Comparison of ENCODE assay signal across 23 mouse cellular contexts in genomic region chr15:16923246-16923645, GRCm38 (mm10).
A peak's percentile ranks its signal among the peaks of the same experiment; 100 is the strongest.
DNase-seq lines count a peak whose midpoint lies in the region; ATAC-seq and TF ChIP-seq lines count a peak whose summit lies in the region.
"Had no signal": no experiment of that assay in that cellular context is flagged by ENCODE, and none has a peak within 500 bp of the region (broad histone marks: within the 10 kb centered on the region; RNA-seq: fewer than 3 reads in every experiment).

No protein-coding gene starts in this region.

- H3K27me3 ChIP-seq in forebrain, embryonic 14.5 days (replicated peaks; ENCODE audit: control insufficient read depth, insufficient read depth, low read length), result no peaks in the 10 kb centered on the region
- no peaks in the 10 kb centered on the region for H3K27me3 ChIP-seq in forebrain, embryonic 11.5 days (ENCODE audit: control insufficient read depth, insufficient read depth, low read length)
- no peaks in the 10 kb centered on the region for H3K27me3 ChIP-seq in forebrain, postnatal 0 days (ENCODE audit: insufficient read depth, low read length)
- H3K27me3 ChIP-seq in forebrain, embryonic 10.5 days (ENCODE audit: poor library complexity, severe bottlenecking), result no peaks in the 10 kb centered on the region
- H3K27me3 ChIP-seq: CH12.LX; embryonic facial prominence, embryonic 12.5 days; forebrain, embryonic 15.5 days; Patski had no signal

- DNase-seq in forebrain, embryonic 14.5 days (ENCODE audit: low spot score), result peak; percentile 65
- DNase-seq in forebrain, embryonic 11.5 days (ENCODE audit: low spot score), result no peak
- DNase-seq in forebrain, postnatal 0 days, result peak; percentile 27
- no peak for DNase-seq in forebrain, embryonic 10.5 days (ENCODE audit: extremely low spot score, low spot score)
- peak; percentile 7 for DNase-seq in brain, adult 2 months (ENCODE audit: low read depth, low spot score)
- DNase-seq in brain, embryonic 18.5 days (ENCODE audit: low read depth, low spot score), result peak; percentile 43
- DNase-seq in adrenal gland, postnatal 25 days, result no peak
- DNase-seq: adrenal gland, adult 8-10 months; adrenal gland, postnatal 14 days; B cell, adult 2 months; cerebellum, adult 11-12 months; cerebellum, adult 2 months; cerebellum, adult 9-10 months; cerebellum, postnatal 10 days; cerebellum, postnatal 25 days had no signal

- H3K4me2 ChIP-seq in forebrain, embryonic 14.5 days (ENCODE audit: low read length), result no peak overlapping the region
- no peak overlapping the region for H3K4me2 ChIP-seq in forebrain, embryonic 11.5 days (ENCODE audit: low read depth, low read length, severe bottlenecking)
- H3K4me2 ChIP-seq in forebrain, postnatal 0 days (ENCODE audit: low read depth), result no peak overlapping the region
- H3K4me2 ChIP-seq: embryonic facial prominence, embryonic 12.5 days; forebrain, embryonic 15.5 days had no signal

- no peak for ATAC-seq in forebrain, embryonic 14.5 days
- no peak for ATAC-seq in forebrain, embryonic 11.5 days (replicated peaks; ENCODE audit: low FRiP score)
- ATAC-seq in forebrain, postnatal 0 days, result no peak
- ATAC-seq: activated CD4-positive, CD25-positive, alpha-beta regulatory T cell, adult 4 months; CD4-positive, CD25-positive, alpha-beta regulatory T cell, adult 4 months; forebrain, embryonic 15.5 days; Patski had no signal

- no peak overlapping the region for H3K9ac ChIP-seq in forebrain, embryonic 14.5 days (ENCODE audit: low read length)
- H3K9ac ChIP-seq in forebrain, embryonic 11.5 days (ENCODE audit: low read length), result no peak overlapping the region
- no peak overlapping the region for H3K9ac ChIP-seq in forebrain, postnatal 0 days
- H3K9ac ChIP-seq: embryonic facial prominence, embryonic 12.5 days; forebrain, embryonic 15.5 days had no signal

- H3K4me1 ChIP-seq in forebrain, embryonic 14.5 days (ENCODE audit: control insufficient read depth, insufficient read depth, low read length), result no peaks in the 10 kb centered on the region
- no peaks in the 10 kb centered on the region for H3K4me1 ChIP-seq in forebrain, embryonic 11.5 days (replicated peaks; ENCODE audit: control insufficient read depth, insufficient read depth, low read length)
- no peaks in the 10 kb centered on the region for H3K4me1 ChIP-seq in forebrain, postnatal 0 days (ENCODE audit: insufficient read depth)
- H3K4me1 ChIP-seq in forebrain, embryonic 10.5 days, result no peaks in the 10 kb centered on the region
- H3K4me1 ChIP-seq: embryonic facial prominence, embryonic 10.5 days; embryonic facial prominence, embryonic 12.5 days had no signal

- no peak overlapping the region for H3K27ac ChIP-seq in forebrain, embryonic 14.5 days (ENCODE audit: low read depth, low read length)
- H3K27ac ChIP-seq in forebrain, embryonic 11.5 days (ENCODE audit: low read depth, low read length), result no peak overlapping the region
- no peak overlapping the region for H3K27ac ChIP-seq in forebrain, postnatal 0 days (ENCODE audit: low read depth, low read length)
- no peak overlapping the region for H3K27ac ChIP-seq in forebrain, embryonic 10.5 days
- H3K27ac ChIP-seq: embryonic facial prominence, embryonic 10.5 days; embryonic facial prominence, embryonic 12.5 days; forebrain, embryonic 15.5 days had no signal

- no peak overlapping the region for H3K4me3 ChIP-seq in forebrain, embryonic 14.5 days (ENCODE audit: low read depth, low read length)
- no peak overlapping the region for H3K4me3 ChIP-seq in forebrain, embryonic 11.5 days (ENCODE audit: low read depth, low read length)
- H3K4me3 ChIP-seq in forebrain, postnatal 0 days (ENCODE audit: low read depth, low read length), result no peak overlapping the region
- H3K4me3 ChIP-seq in forebrain, embryonic 10.5 days, result no peak overlapping the region
- H3K4me3 ChIP-seq: embryonic facial prominence, embryonic 10.5 days; embryonic facial prominence, embryonic 12.5 days; forebrain, embryonic 15.5 days had no signal

- WGBS in forebrain, embryonic 14.5 days, result 76% methylated on average over 1 of the region's 1 CpGs
- WGBS in forebrain, embryonic 11.5 days, result 93% methylated on average over 1 of the region's 1 CpGs
- 66% methylated on average over 1 of the region's 1 CpGs for WGBS in forebrain, postnatal 0 days
- 90% methylated on average over 1 of the region's 1 CpGs for WGBS in forebrain, embryonic 10.5 days

- H3K9me3 ChIP-seq in forebrain, embryonic 14.5 days (replicated peaks; ENCODE audit: control insufficient read depth, low read length), result no peaks in the 10 kb centered on the region
- no peaks in the 10 kb centered on the region for H3K9me3 ChIP-seq in forebrain, embryonic 11.5 days (ENCODE audit: control insufficient read depth, low read length)
- no peaks in the 10 kb centered on the region for H3K9me3 ChIP-seq in forebrain, postnatal 0 days (ENCODE audit: low read length)
- no peaks in the 10 kb centered on the region for H3K9me3 ChIP-seq in forebrain, embryonic 10.5 days
- H3K9me3 ChIP-seq: embryonic facial prominence, embryonic 10.5 days; embryonic facial prominence, embryonic 12.5 days; forebrain, embryonic 15.5 days; G1E had no signal

- H3K36me3 ChIP-seq in forebrain, embryonic 14.5 days (ENCODE audit: control insufficient read depth, insufficient read depth, low read length), result no peaks in the 10 kb centered on the region
- no peaks in the 10 kb centered on the region for H3K36me3 ChIP-seq in forebrain, embryonic 11.5 days (ENCODE audit: control insufficient read depth, insufficient read depth, low read length)
- H3K36me3 ChIP-seq in forebrain, postnatal 0 days (ENCODE audit: insufficient read depth), result no peaks in the 10 kb centered on the region
- no peaks in the 10 kb centered on the region for H3K36me3 ChIP-seq in forebrain, embryonic 10.5 days (replicated peaks)
- H3K36me3 ChIP-seq: embryonic facial prominence, embryonic 10.5 days; embryonic facial prominence, embryonic 12.5 days; forebrain, embryonic 15.5 days; G1E had no signal

- no peak for TF ChIP-seq CTCF in forebrain, postnatal 0 days (IDR thresholded peaks at IDR 0.05; ENCODE audit: low read depth)

Comparison
In these comparisons a context has a peak if more than half of its experiments do, and no peak if none do; other contexts are left out.
1. DNase-seq: peak in forebrain, embryonic 14.5 days (single experiment), forebrain, postnatal 0 days (single experiment), brain, adult 2 months (single experiment) and brain, embryonic 18.5 days (single experiment); none in forebrain, embryonic 11.5 days (single experiment), forebrain, embryonic 10.5 days (single experiment) and adrenal gland, postnatal 25 days (single experiment).